Mouse (Mus musculus): ENCODE results near the gene Necab3. TPM values are rescaled to one million over a fixed set of nuclear protein-coding genes. Genes with fewer than 3 reads are reported as not detected.

The Necab3 gene
- total RNA-seq (2023) = 0.72 to 1.5 TPM (median 1.3 TPM) in 3 of 4 replicates, not detected in the other

GRCm38 (mm10) chr2:154558264-154559039 is at the start of gene Necab3:
TSS of gene Necab3 (minus strand) at chr2:154558890.

DNA sequence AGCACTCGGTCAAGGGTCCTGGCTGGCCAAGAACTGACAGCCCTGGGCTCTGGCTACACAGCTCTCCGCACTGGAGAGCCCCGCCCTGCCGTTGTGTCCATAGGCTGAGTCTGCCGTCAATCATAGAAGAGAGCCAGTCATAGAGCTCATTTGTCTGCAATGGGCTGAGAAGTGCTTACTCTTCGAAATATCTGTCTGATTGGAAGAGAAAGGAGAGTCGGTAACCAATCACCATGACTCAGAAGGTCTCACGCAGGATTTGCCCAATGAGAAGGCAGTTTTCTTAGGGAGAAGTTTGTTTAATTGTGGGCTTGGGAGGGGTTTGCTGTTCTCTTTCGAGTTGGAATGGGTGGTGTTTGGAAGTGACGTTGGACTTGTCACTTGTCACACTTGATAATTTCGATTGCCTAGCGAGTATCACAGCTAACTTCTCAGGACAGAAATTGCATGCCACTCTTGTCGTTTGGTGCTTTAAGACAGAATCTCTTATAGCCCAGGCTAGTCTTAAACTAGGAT is 45.0 kb upstream of the Necab3 start, which contains the start of gene Pxmp4:
TSS of gene Pxmp4 (minus strand) at position 71 of the 516 bp plus-strand sequence.

DNA sequence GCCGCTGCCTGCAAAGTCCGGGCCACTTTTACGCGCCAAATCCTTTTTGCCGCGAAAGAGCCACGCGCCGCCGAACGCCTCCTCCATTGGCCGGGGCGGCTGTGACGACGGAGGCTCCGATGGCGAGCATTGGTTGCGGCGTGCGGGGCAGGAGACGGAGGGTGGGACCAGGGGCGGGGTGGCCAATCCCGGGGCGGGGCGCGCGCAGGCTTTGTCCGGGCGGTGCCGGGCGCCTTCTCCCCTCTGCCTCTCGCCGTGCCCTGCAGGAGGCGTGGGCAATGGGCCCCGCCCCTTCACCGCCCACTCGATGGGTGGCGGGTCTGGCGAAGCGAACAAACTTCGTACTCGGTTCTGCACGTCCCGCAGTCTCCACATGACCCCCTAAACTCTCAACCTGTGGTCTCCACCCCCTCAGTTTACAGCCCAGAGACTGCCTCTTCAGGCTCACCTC is 11.2 kb upstream of the Necab3 start, which contains the start of gene E2f1:
TSS of gene E2f1 (minus strand) at position 57 of the 451 bp plus-strand sequence.

DNA sequence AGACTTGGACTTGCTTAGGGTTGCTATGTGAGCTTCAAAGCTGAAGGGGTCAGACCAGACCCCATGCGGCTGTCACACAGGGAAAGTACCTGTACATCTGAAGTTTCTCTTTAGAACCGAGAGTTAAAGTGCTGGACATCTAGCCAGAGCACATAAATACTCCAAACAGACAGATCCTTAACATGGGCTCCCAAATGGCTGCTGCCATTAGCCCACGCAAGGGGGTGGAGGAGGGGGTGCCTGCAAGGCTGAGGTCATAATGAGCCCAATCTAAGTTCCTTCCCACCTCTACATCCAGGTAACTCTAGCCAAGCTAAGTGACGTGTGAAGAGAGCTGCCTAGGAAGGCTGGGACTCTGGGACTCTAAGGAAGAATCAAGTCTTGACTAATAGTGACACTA is 7.2 kb downstream of the Necab3 start, which contains the start of gene Actl10:
TSS of gene Actl10 (plus strand) at position 301 of the 400 bp plus-strand sequence.

DNA sequence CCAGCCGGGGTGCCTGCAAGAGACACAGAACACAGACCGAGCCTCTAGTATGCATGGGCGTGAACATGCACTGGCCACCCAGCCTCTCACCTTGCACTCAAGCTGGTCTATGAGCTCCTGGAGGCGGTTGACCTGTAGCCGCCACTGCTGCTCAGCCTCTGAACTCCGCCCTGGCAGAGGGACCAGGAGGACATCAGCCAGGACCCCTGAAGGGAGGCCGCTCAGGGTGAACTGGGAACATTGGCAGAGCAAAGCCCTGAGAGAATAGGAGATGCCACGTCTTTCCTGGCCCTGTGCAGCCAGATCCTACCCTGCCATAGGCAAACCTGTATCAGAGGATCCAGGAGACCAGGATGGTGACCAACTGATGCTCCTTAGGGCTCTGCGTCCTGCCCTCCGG is 12.0 kb downstream of the Necab3 start, which contains the start of gene 1700003F12Rik:
TSS of gene 1700003F12Rik (plus strand) at position 375 of the 400 bp plus-strand sequence.

Other genes starting within 250 kb of the Necab3 start
- 8.5 to 14.2 TPM (median 12.6 TPM) in 4 replicates for gene Cdk5rap1, start 185.9 kb downstream of the Necab3 start, total RNA-seq (2023)
- gene Snta1, start 150.8 kb downstream of the Necab3 start, total RNA-seq (2023) = 0.46 to 0.52 TPM (median 0.50 TPM) in 3 of 4 replicates, not detected in the other
- 33.9 to 49.6 TPM (median 43.9 TPM) in 4 replicates for gene Cbfa2t2, start 122.4 kb downstream of the Necab3 start, total RNA-seq (2023)
- gene 1700003F12Rik, start 11.8 kb downstream of the Necab3 start, total RNA-seq (2023) = 0.94 to 2.5 TPM (median 1.7 TPM) in 4 replicates
- 0.39 to 1.7 TPM (median 0.84 TPM) in 4 replicates for gene Actl10, start 7.1 kb downstream of the Necab3 start, total RNA-seq (2023)
- 3.8 to 5.3 TPM (median 4.9 TPM) in 4 replicates for gene E2f1, start 11.0 kb upstream of the Necab3 start, total RNA-seq (2023)
- gene Pxmp4, start 44.8 kb upstream of the Necab3 start, total RNA-seq (2023) = 7.4 to 10.4 TPM (median 8.4 TPM) in 4 replicates
- 6.4 to 8.7 TPM (median 7.2 TPM) in 4 replicates for gene Zfp341, start 54.4 kb upstream of the Necab3 start, total RNA-seq (2023)
- gene 4930519P11Rik, start 54.5 kb upstream of the Necab3 start, total RNA-seq (2023) = 1.3 TPM in 1 of 4 replicates, not detected in the others
- 109 to 130 TPM (median 117 TPM) in 4 replicates for gene Chmp4b, start 92.8 kb upstream of the Necab3 start, total RNA-seq (2023)
- not detected in 4 replicates for gene Gm14214, start 211.1 kb upstream of the Necab3 start, total RNA-seq (2023)
- 154 to 169 TPM (median 162 TPM) in 4 replicates for gene Raly, start 232.2 kb upstream of the Necab3 start, total RNA-seq (2023)
- not detected in 4 replicates for gene a, start 232.5 kb upstream of the Necab3 start, total RNA-seq (2023)